Mouse (Mus musculus) spleen, postnatal 36 days (tissue): ENCODE results near the gene Sirt4.

Source experiments
- DNase-seq, 2 experiments: peaks; one replicate each; pipeline ENCODE4 v3.0.0; 2022; ENCODE audit warnings: low spot score in 2 of 2, mixed read lengths in 1 of 2

Gene Sirt4

GRCm38 (mm10) chr5:115434853-115435754 is 49.4 kb downstream of the Sirt4 start:
- DNase-seq, result no peak

GRCm38 (mm10) chr5:115434280-115434852 is 50.2 kb downstream of the Sirt4 start:
- DNase-seq, result no peak

GRCm38 (mm10) chr5:115433191-115433590 is 51.3 kb downstream of the Sirt4 start:
- no peak for DNase-seq

- no peak for DNase-seq
These were observed 52.1 kb downstream of the Sirt4 start for GRCm38 (mm10) chr5:115432395-115432794.

GRCm38 (mm10) chr5:115431898-115432259 is 52.6 kb downstream of the Sirt4 start:
- DNase-seq, result no peak

GRCm38 (mm10) chr5:115431061-115431897 is 53.2 kb downstream of the Sirt4 start:
- DNase-seq, result no peak

- DNase-seq, result no peak
These were observed 54.2 kb downstream of the Sirt4 start for GRCm38 (mm10) chr5:115430187-115430960.

- no peak for DNase-seq
These were observed 55.0 kb downstream of the Sirt4 start, which contains the start of gene Msi1 for GRCm38 (mm10) chr5:115429359-115430186. Gene Msi1, plus strand, starts transcription at chr5:115429599.

- DNase-seq, result no peak
These were observed 55.6 kb downstream of the Sirt4 start for GRCm38 (mm10) chr5:115428831-115429358.
